Mouse (Mus musculus): ENCODE measurements at regions not wholly inside any gene's neighbourhood (a gene's known extent, or its start where the extent isn't known, plus 50 kb on each side); places are given as distances from the start of the nearest gene placed in this dataset.

GRCm38 (mm10) chrX:99397344-99397743, 73.7 kb downstream of the Pja1 start:
- 25% methylated on average over 8 of the region's 8 CpGs for WGBS
- DNase-seq (ENCODE audit: low spot score), result peak; percentile 54
- Histone ChIP-seq H3K27me3 (replicated peaks; ENCODE audit: control insufficient read depth, insufficient read depth, low read length) (no peaks in the 10 kb centered on the region), H3K4me2 (ENCODE audit: low read length) (no peak overlapping the region), H3K36me3 (ENCODE audit: control insufficient read depth, insufficient read depth, low read length) (no peaks in the 10 kb centered on the region), H3K4me1 (replicated peaks; ENCODE audit: control insufficient read depth, insufficient read depth, low read length) (0 out of 2 replicates have a peak, but pooled peaks cover 7% of the 10 kb centered on the region), H3K27ac (ENCODE audit: low read depth) (peak overlapping the region; percentile 59; the same call in 1 of the 2 replicates), H3K9ac (ENCODE audit: low read length) (no peak overlapping the region), H3K9me3 (ENCODE audit: control insufficient read depth, low read length) (no peaks in the 10 kb centered on the region), H3K4me3 (ENCODE audit: low read depth, low read length) (no peak overlapping the region)
- ATAC-seq (replicated peaks; ENCODE audit: low FRiP score, low TSS enrichment, low read depth), result no peak

- ATAC-seq (replicated peaks; ENCODE audit: low FRiP score, low TSS enrichment, low read depth) (no peak), DNase-seq (ENCODE audit: low spot score) (peak; percentile 42)
- H3K4me3 ChIP-seq (ENCODE audit: low read depth, low read length), result no peak overlapping the region
- H3K36me3 ChIP-seq (ENCODE audit: control insufficient read depth, insufficient read depth, low read length), result no peaks in the 10 kb centered on the region
- 69% methylated on average over 6 of the region's 6 CpGs for WGBS
- no peaks in the 10 kb centered on the region for H3K27me3 ChIP-seq (replicated peaks; ENCODE audit: control insufficient read depth, insufficient read depth, low read length)
- H3K4me1 ChIP-seq (replicated peaks; ENCODE audit: control insufficient read depth, insufficient read depth, low read length), result 0 out of 2 replicates have a peak, but pooled peaks cover 8% of the 10 kb centered on the region
- no peak overlapping the region for H3K9ac ChIP-seq (ENCODE audit: low read length)
- no peaks in the 10 kb centered on the region for H3K9me3 ChIP-seq (ENCODE audit: control insufficient read depth, low read length)
- H3K4me2 ChIP-seq (ENCODE audit: low read length), result no peak overlapping the region
- no peak overlapping the region for H3K27ac ChIP-seq (ENCODE audit: low read depth)
These were observed 74.9 kb downstream of the Pja1 start for GRCm38 (mm10) chrX:99396180-99396579.

GRCm38 (mm10) chrX:99395067-99395466, 76.0 kb downstream of the Pja1 start:
- Histone ChIP-seq H3K4me1 (replicated peaks; ENCODE audit: control insufficient read depth, insufficient read depth, low read length) (0 out of 2 replicates have a peak, but pooled peaks cover 10% of the 10 kb centered on the region), H3K4me2 (ENCODE audit: low read length) (no peak overlapping the region), H3K36me3 (ENCODE audit: control insufficient read depth, insufficient read depth, low read length) (no peaks in the 10 kb centered on the region), H3K27me3 (replicated peaks; ENCODE audit: control insufficient read depth, insufficient read depth, low read length) (no peaks in the 10 kb centered on the region), H3K4me3 (ENCODE audit: low read depth, low read length) (no peak overlapping the region), H3K27ac (ENCODE audit: low read depth) (no peak overlapping the region), H3K9me3 (ENCODE audit: control insufficient read depth, low read length) (no peaks in the 10 kb centered on the region), H3K9ac (ENCODE audit: low read length) (no peak overlapping the region)
- WGBS, result 95% methylated on average over 3 of the region's 3 CpGs
- ATAC-seq (replicated peaks; ENCODE audit: low FRiP score, low TSS enrichment, low read depth) (no peak), DNase-seq (ENCODE audit: low spot score) (peak; percentile 21)

GRCm38 (mm10) chrX:99391628-99392027, 79.4 kb downstream of the Pja1 start:
- H3K4me2 ChIP-seq (ENCODE audit: low read length), result no peak overlapping the region
- H3K9me3 ChIP-seq (ENCODE audit: control insufficient read depth, low read length), result no peaks in the 10 kb centered on the region
- no peak overlapping the region for H3K9ac ChIP-seq (ENCODE audit: low read length)
- WGBS, result 63% methylated on average over 6 of the region's 6 CpGs
- 0 out of 2 replicates have a peak, but pooled peaks cover 3% of the 10 kb centered on the region for H3K4me1 ChIP-seq (replicated peaks; ENCODE audit: control insufficient read depth, insufficient read depth, low read length)
- no peak for ATAC-seq (replicated peaks; ENCODE audit: low FRiP score, low TSS enrichment, low read depth)
- H3K27me3 ChIP-seq (replicated peaks; ENCODE audit: control insufficient read depth, insufficient read depth, low read length), result no peaks in the 10 kb centered on the region
- no peak overlapping the region for H3K4me3 ChIP-seq (ENCODE audit: low read depth, low read length)
- no peaks in the 10 kb centered on the region for H3K36me3 ChIP-seq (ENCODE audit: control insufficient read depth, insufficient read depth, low read length)
- peak; percentile 32 for DNase-seq (ENCODE audit: low spot score)
- no peak overlapping the region for H3K27ac ChIP-seq (ENCODE audit: low read depth)

- H3K4me1 ChIP-seq (replicated peaks; ENCODE audit: control insufficient read depth, insufficient read depth, low read length), result 0 out of 2 replicates have a peak, but pooled peaks cover 3% of the 10 kb centered on the region
- WGBS, result 72% methylated on average over 2 of the region's 2 CpGs
- H3K4me3 ChIP-seq (ENCODE audit: low read depth, low read length), result no peak overlapping the region
- no peaks in the 10 kb centered on the region for H3K36me3 ChIP-seq (ENCODE audit: control insufficient read depth, insufficient read depth, low read length)
- ATAC-seq (replicated peaks; ENCODE audit: low FRiP score, low TSS enrichment, low read depth) (no peak), DNase-seq (ENCODE audit: low spot score) (no peak)
- 0 out of 2 replicates have a peak, but pooled peaks cover 6% of the 10 kb centered on the region for H3K27me3 ChIP-seq (replicated peaks; ENCODE audit: control insufficient read depth, insufficient read depth, low read length)
- no peak overlapping the region for H3K4me2 ChIP-seq (ENCODE audit: low read length)
- no peak overlapping the region for H3K27ac ChIP-seq (ENCODE audit: low read depth)
- no peak overlapping the region for H3K9ac ChIP-seq (ENCODE audit: low read length)
- H3K9me3 ChIP-seq (ENCODE audit: control insufficient read depth, low read length), result no peaks in the 10 kb centered on the region
These were observed 80.6 kb downstream of the Pja1 start for GRCm38 (mm10) chrX:99390462-99390838.

- Histone ChIP-seq H3K36me3 (ENCODE audit: control insufficient read depth, insufficient read depth, low read length) (no peaks in the 10 kb centered on the region), H3K4me2 (ENCODE audit: low read length) (no peak overlapping the region), H3K9ac (ENCODE audit: low read length) (no peak overlapping the region), H3K9me3 (ENCODE audit: control insufficient read depth, low read length) (no peaks in the 10 kb centered on the region), H3K27ac (ENCODE audit: low read depth) (no peak overlapping the region), H3K4me3 (ENCODE audit: low read depth, low read length) (no peak overlapping the region), H3K4me1 (replicated peaks; ENCODE audit: control insufficient read depth, insufficient read depth, low read length) (0 out of 2 replicates have a peak, but pooled peaks cover 3% of the 10 kb centered on the region), H3K27me3 (replicated peaks; ENCODE audit: control insufficient read depth, insufficient read depth, low read length) (0 out of 2 replicates have a peak, but pooled peaks cover 6% of the 10 kb centered on the region)
- 49% methylated on average over 12 of the region's 12 CpGs for WGBS
- peak; percentile 49 for DNase-seq (ENCODE audit: low spot score)
- ATAC-seq (replicated peaks; ENCODE audit: low FRiP score, low TSS enrichment, low read depth), result no peak
These were observed 81.2 kb downstream of the Pja1 start for GRCm38 (mm10) chrX:99389778-99390461.

GRCm38 (mm10) chrX:99370711-99371110, 100.4 kb downstream of the Pja1 start:
- Histone ChIP-seq H3K4me3 (ENCODE audit: low read depth, low read length) (no peak overlapping the region), H3K36me3 (ENCODE audit: control insufficient read depth, insufficient read depth, low read length) (no peaks in the 10 kb centered on the region), H3K4me1 (replicated peaks; ENCODE audit: control insufficient read depth, insufficient read depth, low read length) (no peaks in the 10 kb centered on the region), H3K27me3 (replicated peaks; ENCODE audit: control insufficient read depth, insufficient read depth, low read length) (peaks cover 25% of the 10 kb centered on the region; the same call in 1 of the 2 replicates), H3K9ac (ENCODE audit: low read length) (no peak overlapping the region), H3K27ac (ENCODE audit: low read depth) (no peak overlapping the region), H3K4me2 (ENCODE audit: low read length) (no peak overlapping the region), H3K9me3 (ENCODE audit: control insufficient read depth, low read length) (no peaks in the 10 kb centered on the region)
- 79% methylated on average over 5 of the region's 5 CpGs for WGBS
- ATAC-seq (replicated peaks; ENCODE audit: low FRiP score, low TSS enrichment, low read depth) (no peak), DNase-seq (ENCODE audit: low spot score) (peak; percentile 33)

GRCm38 (mm10) chrX:99369258-99369900, 101.7 kb downstream of the Pja1 start:
- 80% methylated on average over 6 of the region's 6 CpGs for WGBS
- no peaks in the 10 kb centered on the region for H3K36me3 ChIP-seq (ENCODE audit: control insufficient read depth, insufficient read depth, low read length)
- no peak overlapping the region for H3K27ac ChIP-seq (ENCODE audit: low read depth)
- H3K4me1 ChIP-seq (replicated peaks; ENCODE audit: control insufficient read depth, insufficient read depth, low read length), result no peaks in the 10 kb centered on the region
- peak; percentile 20 for DNase-seq (ENCODE audit: low spot score)
- H3K27me3 ChIP-seq (replicated peaks; ENCODE audit: control insufficient read depth, insufficient read depth, low read length), result peaks cover 29% of the 10 kb centered on the region; the same call in 1 of the 2 replicates
- H3K9me3 ChIP-seq (ENCODE audit: control insufficient read depth, low read length), result no peaks in the 10 kb centered on the region
- no peak for ATAC-seq (replicated peaks; ENCODE audit: low FRiP score, low TSS enrichment, low read depth)
- no peak overlapping the region for H3K4me2 ChIP-seq (ENCODE audit: low read length)
- no peak overlapping the region for H3K4me3 ChIP-seq (ENCODE audit: low read depth, low read length)
- no peak overlapping the region for H3K9ac ChIP-seq (ENCODE audit: low read length)

Data from intestine, embryonic 14.5 days (tissue).